Mouse (Mus musculus): ENCODE data around the gene Tomm40. TPM values are rescaled to one million over a fixed set of nuclear protein-coding genes. Genes with fewer than 3 reads are reported as not detected.
A peak's percentile ranks its signal among the peaks of the same experiment; 100 is the strongest.

Gene Tomm40
- polyA plus RNA-seq, 1 experiment: 23.8 TPM

GRCm38 (mm10) chr7:19753587-19753986, 38.3 kb upstream of the Tomm40 start:
- TF ChIP-seq CTCF (IDR thresholded peaks at IDR 0.05; ENCODE audit: low read depth, low read length): no peak
- TF ChIP-seq POLR2A (IDR thresholded peaks at IDR 0.05; ENCODE audit: borderline replicate concordance, low read depth, low read length): no peak
- Histone ChIP-seq H3K4me3 (ENCODE audit: insufficient read depth, low read length) (no peak overlapping the region), H3K27ac (ENCODE audit: insufficient read depth, low read depth, low read length) (no peak overlapping the region), H3K4me1 (ENCODE audit: control insufficient read depth, insufficient read depth, low read length) (peaks cover 13% of the 10 kb centered on the region)

- Histone ChIP-seq H3K27ac (ENCODE audit: insufficient read depth, low read depth, low read length) (no peak overlapping the region), H3K4me1 (ENCODE audit: control insufficient read depth, insufficient read depth, low read length) (peaks cover 19% of the 10 kb centered on the region)
- no peak for TF ChIP-seq POLR2A (IDR thresholded peaks at IDR 0.05; ENCODE audit: borderline replicate concordance, low read depth, low read length)
- peak; percentile 59 for TF ChIP-seq CTCF (IDR thresholded peaks at IDR 0.05; ENCODE audit: low read depth, low read length)
Measured at GRCm38 (mm10) chr7:19752652-19753051, 37.4 kb upstream of the Tomm40 start.

GRCm38 (mm10) chr7:19751070-19751383, 35.8 kb upstream of the Tomm40 start:
- no peak overlapping the region for H3K27ac ChIP-seq (ENCODE audit: insufficient read depth, low read depth, low read length)
- no peak overlapping the region for H3K4me3 ChIP-seq (ENCODE audit: insufficient read depth, low read length)
- peaks cover 27% of the 10 kb centered on the region for H3K4me1 ChIP-seq (ENCODE audit: control insufficient read depth, insufficient read depth, low read length)
- TF ChIP-seq CTCF (IDR thresholded peaks at IDR 0.05; ENCODE audit: low read depth, low read length): no peak
- TF ChIP-seq POLR2A (IDR thresholded peaks at IDR 0.05; ENCODE audit: borderline replicate concordance, low read depth, low read length): no peak

More at GRCm38 (mm10) chr7:19752652-19753051, 37.4 kb upstream of the Tomm40 start:
- no peak overlapping the region for H3K4me3 ChIP-seq (ENCODE audit: insufficient read depth, low read length)

DNA sequence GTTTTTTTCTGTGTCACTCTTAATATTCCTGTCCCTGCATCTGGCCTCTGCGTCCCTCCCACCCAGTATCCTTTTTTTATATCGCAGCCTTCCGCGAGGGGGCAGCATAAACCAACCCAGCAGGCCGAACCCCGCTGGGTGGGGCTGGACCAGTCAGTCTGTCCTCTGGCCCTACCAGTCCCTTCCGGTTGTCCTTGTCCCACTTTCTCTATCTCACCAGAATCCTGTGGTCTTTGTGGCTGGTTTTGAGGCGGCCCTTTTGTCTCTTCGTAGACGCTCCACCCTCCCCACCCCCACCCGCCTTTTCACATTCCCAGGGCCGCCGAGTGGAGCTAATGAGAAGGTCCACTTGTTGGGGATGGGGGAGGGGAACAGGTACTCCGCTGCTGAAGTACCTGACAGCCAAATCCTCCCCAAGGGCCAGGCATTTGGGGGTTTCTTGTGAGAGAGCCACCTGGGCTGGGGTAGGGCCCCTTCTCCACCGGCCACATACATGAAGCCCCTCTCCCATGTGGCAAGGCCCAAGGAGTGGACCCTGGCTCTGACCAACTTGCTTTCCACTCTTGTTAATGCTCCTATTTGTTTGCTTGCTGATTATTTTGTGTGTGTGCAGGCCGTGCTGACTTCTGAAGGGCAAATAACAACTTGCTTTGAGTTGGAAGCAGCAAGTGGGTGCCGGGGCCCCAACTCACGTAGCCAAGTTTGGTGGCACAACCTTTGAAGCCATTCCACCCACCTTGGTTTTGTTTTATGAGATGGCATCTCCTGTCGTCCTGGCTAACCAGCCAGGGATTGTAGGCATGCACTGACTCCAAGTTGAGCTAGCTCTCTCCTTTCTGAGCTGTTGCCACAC, 35.2 kb upstream of the Tomm40 start, which contains the start of gene Nectin2:
Nectin2 (minus strand) TSS at position 267 of the 853 bp plus-strand sequence.
- peak; percentile 67 for TF ChIP-seq CTCF (IDR thresholded peaks at IDR 0.05; ENCODE audit: low read depth, low read length)
- no peak for TF ChIP-seq POLR2A (IDR thresholded peaks at IDR 0.05; ENCODE audit: borderline replicate concordance, low read depth, low read length)
- H3K4me1 ChIP-seq (ENCODE audit: control insufficient read depth, insufficient read depth, low read length): peaks cover 27% of the 10 kb centered on the region
- 0 out of 2 replicates have a peak within 1 kb of the TSS, but pooled peaks have one; percentile 3 for H3K27ac ChIP-seq (ENCODE audit: insufficient read depth, low read depth, low read length)
- H3K4me3 ChIP-seq (ENCODE audit: insufficient read depth, low read length): peak within 1 kb of the TSS; percentile 61

- TF ChIP-seq CTCF (IDR thresholded peaks at IDR 0.05; ENCODE audit: low read depth, low read length): no peak
- no peak for TF ChIP-seq POLR2A (IDR thresholded peaks at IDR 0.05; ENCODE audit: borderline replicate concordance, low read depth, low read length)
- Histone ChIP-seq H3K27ac (ENCODE audit: insufficient read depth, low read depth, low read length) (no peak overlapping the region), H3K4me3 (ENCODE audit: insufficient read depth, low read length) (peak overlapping the region; percentile 61), H3K4me1 (ENCODE audit: control insufficient read depth, insufficient read depth, low read length) (peaks cover 32% of the 10 kb centered on the region)
Measured at GRCm38 (mm10) chr7:19749389-19750216, 34.4 kb upstream of the Tomm40 start.

DNA sequence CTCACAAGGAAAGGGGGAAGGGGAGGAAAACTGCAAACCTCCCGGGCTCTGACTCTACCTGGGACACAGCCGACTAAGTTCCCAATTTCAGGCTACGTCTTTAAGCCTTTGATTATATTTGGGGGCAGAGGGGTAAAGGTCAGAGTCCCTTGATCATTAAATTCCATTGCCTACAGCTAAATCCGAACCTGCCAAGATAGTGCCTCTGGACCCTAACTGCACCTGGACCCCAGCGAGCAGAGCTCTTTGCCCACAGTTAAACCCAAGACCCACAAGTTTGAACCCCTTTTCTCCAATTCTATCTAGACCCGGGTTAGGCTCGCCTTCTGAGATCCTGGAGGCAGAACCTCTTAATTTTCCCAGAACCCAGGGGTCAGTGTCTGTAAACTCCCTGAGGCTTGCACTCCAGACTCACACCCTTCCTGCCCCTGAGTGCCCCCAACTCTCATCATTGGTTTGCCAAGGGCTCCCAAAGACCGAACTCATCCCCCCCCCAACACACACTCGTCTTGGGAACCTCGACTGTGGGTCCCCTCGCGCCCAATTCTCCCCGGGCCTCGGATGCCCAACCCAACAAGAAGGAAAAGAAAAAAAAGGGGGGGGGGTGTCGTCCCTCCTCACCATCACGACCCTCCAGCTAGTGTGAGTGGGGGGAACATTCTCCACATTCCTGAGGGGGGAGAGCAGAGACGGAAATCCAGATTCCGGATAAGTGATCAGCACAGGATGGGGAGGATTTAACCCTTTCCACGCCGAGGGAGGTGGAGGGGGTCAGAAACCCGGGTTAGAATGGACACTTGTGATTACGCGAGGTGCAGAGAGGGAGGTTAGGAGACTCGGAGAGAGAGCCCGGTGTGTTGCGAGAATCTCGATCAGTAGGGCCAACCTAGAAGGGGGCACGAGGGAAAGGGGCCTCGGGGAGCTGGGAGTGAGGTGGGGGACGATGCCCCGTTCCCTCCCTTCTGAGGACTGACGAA, 33.3 kb upstream of the Tomm40 start:
- Histone ChIP-seq H3K4me3 (ENCODE audit: insufficient read depth, low read length) (peak overlapping the region; percentile 61), H3K4me1 (ENCODE audit: control insufficient read depth, insufficient read depth, low read length) (peaks cover 33% of the 10 kb centered on the region), H3K27ac (ENCODE audit: insufficient read depth, low read depth, low read length) (no peak overlapping the region)
- no peak for TF ChIP-seq POLR2A (IDR thresholded peaks at IDR 0.05; ENCODE audit: borderline replicate concordance, low read depth, low read length)
- no peak for TF ChIP-seq CTCF (IDR thresholded peaks at IDR 0.05; ENCODE audit: low read depth, low read length)

DNA sequence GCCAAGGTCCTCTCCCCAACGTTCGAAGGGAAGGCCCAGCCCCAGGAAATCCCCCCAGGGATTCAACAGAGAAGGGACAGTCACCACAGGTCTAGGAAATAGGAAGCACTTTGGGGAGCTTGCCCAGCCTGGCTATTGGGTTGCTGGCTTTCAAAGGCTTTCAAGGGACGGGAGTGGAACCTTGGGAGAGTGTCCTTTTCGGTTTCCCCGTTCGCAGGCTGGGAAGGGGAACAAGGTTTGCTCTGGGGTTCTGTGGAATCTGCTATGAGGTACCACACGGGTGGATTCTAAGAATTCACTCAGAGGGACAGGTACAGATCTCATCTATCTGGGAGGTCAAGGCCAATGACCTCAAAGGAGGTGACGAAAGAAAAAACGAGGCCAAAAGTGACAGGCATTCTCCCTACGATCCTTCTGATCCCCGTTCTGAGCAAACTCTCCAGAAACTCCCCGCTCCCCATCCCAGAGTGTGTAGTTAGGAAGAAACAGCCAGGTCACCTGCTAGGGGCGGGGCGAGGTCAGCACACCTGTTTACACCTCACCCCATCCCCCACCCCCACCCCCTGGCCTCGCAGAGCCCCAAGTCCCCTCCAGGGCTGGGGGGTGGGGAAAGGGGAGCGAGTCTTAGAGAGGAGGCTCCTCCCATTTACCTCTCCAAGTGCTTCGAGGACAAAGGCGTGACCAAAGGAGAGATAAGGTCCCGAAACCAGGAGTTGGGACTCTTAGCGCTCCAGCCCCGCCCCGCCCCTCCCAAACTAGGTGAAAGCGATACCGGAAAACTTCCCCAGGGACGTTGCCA, 32.4 kb upstream of the Tomm40 start:
- no peak overlapping the region for H3K4me3 ChIP-seq (ENCODE audit: insufficient read depth, low read length)
- peaks cover 33% of the 10 kb centered on the region for H3K4me1 ChIP-seq (ENCODE audit: control insufficient read depth, insufficient read depth, low read length)
- TF ChIP-seq CTCF (IDR thresholded peaks at IDR 0.05; ENCODE audit: low read depth, low read length) (no peak), POLR2A (IDR thresholded peaks at IDR 0.05; ENCODE audit: borderline replicate concordance, low read depth, low read length) (no peak)
- H3K27ac ChIP-seq (ENCODE audit: insufficient read depth, low read depth, low read length): no peak overlapping the region

DNA sequence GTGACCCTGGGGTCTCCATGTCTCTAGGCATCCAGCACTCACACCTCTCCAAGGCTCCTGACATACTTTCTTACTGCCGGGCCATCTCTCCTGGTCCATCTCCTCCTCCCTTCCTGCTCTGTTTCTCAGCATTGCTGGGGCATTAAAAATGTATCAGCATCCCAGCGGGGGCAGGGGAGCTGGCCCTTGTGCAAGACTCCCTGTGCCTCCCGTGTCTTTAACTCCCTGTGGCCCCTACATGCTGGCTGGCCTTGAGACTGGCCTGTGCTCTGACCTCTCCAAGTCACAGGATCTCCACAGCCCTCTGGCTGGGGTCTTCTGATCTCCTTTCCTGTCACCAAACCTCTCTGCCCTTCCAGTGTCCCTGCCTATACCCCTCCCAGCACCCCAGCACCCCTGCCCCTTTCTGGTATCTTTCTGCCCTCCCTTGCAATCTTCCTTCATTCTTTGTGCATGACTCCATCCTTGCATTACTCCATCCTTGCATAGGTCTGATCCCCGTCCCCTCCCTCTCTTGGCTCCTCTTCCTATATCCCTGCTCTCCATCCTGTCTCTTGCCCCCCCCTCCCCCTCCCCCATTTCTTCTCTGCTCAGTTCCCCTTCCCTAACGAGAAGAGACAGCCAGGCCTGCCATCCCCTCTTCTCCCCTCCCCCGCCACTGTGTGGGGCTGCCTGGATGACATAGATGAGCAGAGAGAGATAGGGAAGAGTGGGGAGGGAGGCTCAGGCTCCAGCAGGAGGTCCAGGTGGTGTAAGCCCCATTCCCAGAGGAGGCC, 31.4 kb upstream of the Tomm40 start:
- peaks cover 33% of the 10 kb centered on the region for H3K4me1 ChIP-seq (ENCODE audit: control insufficient read depth, insufficient read depth, low read length)
- no peak overlapping the region for H3K4me3 ChIP-seq (ENCODE audit: insufficient read depth, low read length)
- TF ChIP-seq CTCF (IDR thresholded peaks at IDR 0.05; ENCODE audit: low read depth, low read length) (no peak), POLR2A (IDR thresholded peaks at IDR 0.05; ENCODE audit: borderline replicate concordance, low read depth, low read length) (no peak)
- H3K27ac ChIP-seq (ENCODE audit: insufficient read depth, low read depth, low read length): no peak overlapping the region

Data from bone marrow macrophage, adult 2 months (primary cell).